Mouse (Mus musculus) stomach, embryonic 14.5 days (tissue): Measurements from ENCODE around the gene B3gnt9. TPM values are rescaled to one million over a fixed set of nuclear protein-coding genes. Genes with fewer than 3 reads are reported as not detected.

Experiments
- ATAC-seq: fragments of 200-750 bp; cut with Nextera tagmentation; 2 replicates; pipeline ENCODE4 v1.8.0; 2017; ENCODE audit warnings: low read depth, moderate TSS enrichment; ENCODE audit not compliant: insufficient number of reproducible peaks, insufficient read depth, low FRiP score
- H3K27ac ChIP-seq: fragments of 300-500 bp; sonication (generic); 2 replicates; pipeline ENCODE4 v1.5.1; 2014; ENCODE audit warnings: mild to moderate bottlenecking, low read length, moderate library complexity, mixed read lengths
- H3K27me3 ChIP-seq: fragments of 300-500 bp; sonication (generic); 2 replicates; pipeline ENCODE4 v1.6.1; 2014; ENCODE audit warnings: low read length, control low read depth, mixed read lengths; ENCODE audit not compliant: control insufficient read depth, insufficient read depth
- H3K36me3 ChIP-seq: fragments of 300-500 bp; sonication (generic); 2 replicates; pipeline ENCODE4 v1.6.1; 2014; ENCODE audit warnings: mild to moderate bottlenecking, control low read depth, low read length, moderate library complexity, mixed read lengths; ENCODE audit not compliant: control insufficient read depth, insufficient read depth
- H3K4me1 ChIP-seq: fragments of 300-500 bp; sonication (generic); 2 replicates; pipeline ENCODE4 v1.6.1; 2014; ENCODE audit warnings: low read length, control low read depth, mixed read lengths; ENCODE audit not compliant: control insufficient read depth, insufficient read depth
- H3K4me2 ChIP-seq: fragments of 300-500 bp; sonication (generic); replicated peaks from 2 replicates; pipeline ENCODE4 v1.6.1; 2014; ENCODE audit warnings: low read depth, low read length, control low read depth
- H3K4me3 ChIP-seq: fragments of 300-500 bp; sonication (generic); 2 replicates; pipeline ENCODE4 v1.5.1; 2014; ENCODE audit warnings: low read depth, low read length, control low read depth
- H3K9ac ChIP-seq: fragments of 300-500 bp; sonication (generic); replicated peaks from 2 replicates; pipeline ENCODE4 v1.6.1; 2014; ENCODE audit warnings: low read depth, mild to moderate bottlenecking, control low read depth, low read length, moderate library complexity, mixed read lengths
- H3K9me3 ChIP-seq: fragments of 300-500 bp; sonication (generic); 2 replicates; pipeline ENCODE4 v1.6.1; 2016; ENCODE audit warnings: low read depth, low read length, control low read depth; ENCODE audit not compliant: control insufficient read depth
- WGBS: fragments of 180-500 bp; shearing (Covaris S2); extraction: QIAGEN DNeasy Blood & Tissue Kit; methylation state at CpG from one replicate; pipeline ENCODE4 v1.1.7; 2014; 5-methylcytosine and 5-hydroxymethylcytosine counted together
- polyA plus RNA-seq: library from polyadenylated mRNA; unstranded; fragments of >200 nt; fragmentation: Nextera tagmentation; extraction: Ambion mirVana; gene quantifications from 2 replicates; pipeline ENCODE4 v1.2.1, GENCODE M21; 2014

B3gnt9 gene
- polyA plus RNA-seq, 1 experiment from 2014 or later: 22.7 TPM

DNA sequence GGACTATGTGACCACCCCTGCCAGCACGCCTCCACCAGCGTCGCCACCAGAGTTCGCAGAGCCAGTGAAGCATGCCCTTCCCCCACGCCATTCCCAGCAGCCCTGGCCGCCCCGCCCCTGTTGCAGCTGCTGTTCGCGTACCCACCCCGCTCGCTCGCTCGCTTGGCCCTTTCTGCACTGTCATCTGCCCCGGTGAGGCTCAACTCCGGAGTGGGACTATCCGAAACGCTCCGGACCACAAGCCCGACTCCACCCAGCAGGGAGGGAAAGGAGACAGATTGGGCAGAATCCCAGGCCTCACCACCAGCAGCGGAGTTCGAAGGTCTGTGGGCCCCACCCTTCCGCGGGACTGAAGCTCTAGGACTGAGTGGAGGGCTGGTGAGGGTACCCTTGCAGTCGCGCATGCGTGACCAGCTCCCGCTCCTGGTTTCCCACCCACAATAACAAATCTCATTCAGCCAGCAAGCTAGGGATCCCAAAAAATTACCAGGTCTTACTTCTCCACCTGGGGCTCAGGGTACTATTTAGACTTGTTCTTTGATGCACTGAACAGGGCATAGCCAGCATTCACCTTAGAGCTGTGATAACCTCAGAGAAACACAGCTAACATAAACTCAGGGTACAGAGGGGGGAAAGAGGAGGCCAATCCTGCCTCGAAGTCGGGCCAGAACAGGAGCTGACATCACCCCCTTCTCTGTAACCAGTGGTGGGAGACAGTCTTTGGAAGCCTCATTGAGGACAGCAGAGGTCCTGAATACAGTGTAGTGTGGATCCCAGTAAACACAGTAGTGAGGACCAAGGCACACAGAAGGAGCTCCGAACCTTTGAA is 21.6 kb upstream of the B3gnt9 start:
- no peaks in the 10 kb centered on the region for H3K36me3 ChIP-seq
- H3K4me3 ChIP-seq: peak overlapping the region; percentile 34
- H3K9me3 ChIP-seq: no peaks in the 10 kb centered on the region
- peak overlapping the region; percentile 63 for H3K4me2 ChIP-seq
- peaks cover 62% of the 10 kb centered on the region for H3K27me3 ChIP-seq
- no peak overlapping the region for H3K27ac ChIP-seq
- WGBS: 2% methylated on average over 30 of the region's 30 CpGs
- peak; percentile 69 for ATAC-seq
- H3K9ac ChIP-seq: peak overlapping the region; percentile 10; the same call in 1 of the 2 replicates
- H3K4me1 ChIP-seq: peaks cover 17% of the 10 kb centered on the region; the same call in 1 of the 2 replicates

DNA sequence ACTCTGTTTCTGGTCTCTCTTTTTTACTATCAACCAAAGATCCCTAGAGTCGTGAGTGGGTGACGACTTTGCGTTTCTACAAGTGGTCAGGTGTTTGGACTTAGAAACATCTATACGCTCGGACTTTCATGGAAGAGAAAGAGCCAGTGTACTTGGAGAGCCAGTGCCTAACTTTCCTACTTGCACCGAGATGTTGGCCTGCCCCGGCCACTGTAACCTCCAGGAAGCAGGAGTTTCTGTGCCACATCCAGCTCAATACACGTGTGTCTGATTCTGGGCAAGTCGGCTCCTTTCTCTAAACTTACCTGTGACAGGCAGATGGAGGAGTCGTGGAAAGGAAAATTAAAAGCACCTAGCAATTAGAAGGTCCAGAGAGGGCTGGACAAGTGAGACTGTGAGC is 20.9 kb upstream of the B3gnt9 start, which contains the start of gene Nol3:
Nol3 (plus strand) TSS at position 301 of the 400 bp plus-strand sequence.
- Histone ChIP-seq H3K4me3 (peak within 1 kb of the TSS; percentile 34), H3K27me3 (peaks cover 67% of the 10 kb centered on the region), H3K4me2 (peak within 1 kb of the TSS; percentile 63), H3K4me1 (peaks cover 17% of the 10 kb centered on the region; the same call in 1 of the 2 replicates), H3K9ac (peak within 1 kb of the TSS; percentile 21; the same call in 1 of the 2 replicates), H3K9me3 (no peaks in the 10 kb centered on the region), H3K27ac (no peak within 1 kb of the TSS), H3K36me3 (no peaks in the 10 kb centered on the region)
- no peak for ATAC-seq
- 8% methylated on average over 10 of the region's 10 CpGs for WGBS

GRCm38 (mm10) chr8:105275387-105275786 is 20.4 kb upstream of the B3gnt9 start:
- 10% methylated on average over 11 of the region's 11 CpGs for WGBS
- H3K27ac ChIP-seq: no peak overlapping the region
- 0 out of 2 replicates have a peak overlapping the region, but pooled peaks have one; percentile 34 for H3K4me3 ChIP-seq
- no peaks in the 10 kb centered on the region for H3K36me3 ChIP-seq
- peaks cover 71% of the 10 kb centered on the region for H3K27me3 ChIP-seq
- no peaks in the 10 kb centered on the region for H3K9me3 ChIP-seq
- 0 out of 2 replicates have a peak overlapping the region, but pooled peaks have one; percentile 21 for H3K9ac ChIP-seq
- peaks cover 17% of the 10 kb centered on the region; the same call in 1 of the 2 replicates for H3K4me1 ChIP-seq
- peak overlapping the region; percentile 63 for H3K4me2 ChIP-seq
- no peak for ATAC-seq

- no peak overlapping the region for H3K27ac ChIP-seq
- no peak overlapping the region for H3K4me3 ChIP-seq
- H3K36me3 ChIP-seq: no peaks in the 10 kb centered on the region
- whole genome bisulfite sequencing: 5% methylated on average over 11 of the region's 11 CpGs
- H3K9me3 ChIP-seq: no peaks in the 10 kb centered on the region
- H3K4me2 ChIP-seq: no peak overlapping the region; the same call in 1 of the 2 replicates
- peaks cover 24% of the 10 kb centered on the region for H3K4me1 ChIP-seq
- no peak overlapping the region for H3K9ac ChIP-seq
- no peak for ATAC-seq
- peaks cover 72% of the 10 kb centered on the region for H3K27me3 ChIP-seq
Observed at GRCm38 (mm10) chr8:105270916-105271186, 15.9 kb upstream of the B3gnt9 start.

DNA sequence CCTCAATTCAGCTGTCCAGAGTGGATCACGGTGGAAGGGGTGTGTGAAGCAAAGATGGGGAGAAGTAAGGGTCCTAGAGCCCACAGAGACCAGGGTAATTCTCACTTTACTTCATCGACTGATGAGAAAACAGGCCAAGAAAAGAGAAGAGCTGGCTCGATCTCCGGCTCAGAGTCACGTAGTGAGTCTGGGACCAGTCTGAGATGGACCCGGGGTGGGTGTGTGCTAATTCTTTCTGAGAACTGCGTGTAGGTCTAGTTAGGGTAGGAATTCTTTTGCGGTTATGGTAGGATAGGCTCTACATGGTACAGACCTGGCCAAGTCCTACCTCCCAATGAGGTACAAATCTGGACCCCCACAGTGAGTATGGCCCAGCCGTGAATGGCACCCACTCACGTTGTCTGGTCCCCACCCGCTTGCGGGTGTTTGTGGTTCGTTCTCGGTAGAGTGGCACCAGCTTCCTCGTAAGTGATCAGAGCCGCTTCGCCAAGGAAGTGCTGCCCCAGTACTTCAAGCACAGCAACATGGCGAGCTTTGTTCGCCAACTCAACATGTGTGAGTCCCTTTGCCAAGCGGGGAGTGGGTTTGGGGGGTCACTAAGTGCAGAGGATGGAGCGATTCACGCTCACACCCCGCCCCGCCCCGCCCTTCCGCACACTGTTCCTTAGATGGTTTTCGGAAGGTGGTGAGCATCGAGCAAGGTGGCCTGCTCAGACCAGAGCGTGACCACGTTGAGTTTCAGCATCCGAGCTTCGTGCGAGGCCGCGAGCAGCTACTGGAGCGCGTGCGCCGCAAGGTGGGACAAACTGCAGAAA is 15.4 kb upstream of the B3gnt9 start:
- peak overlapping the region; percentile 40 for H3K4me3 ChIP-seq
- H3K36me3 ChIP-seq: no peaks in the 10 kb centered on the region
- 6% methylated on average over 39 of the region's 39 CpGs for WGBS
- H3K4me2 ChIP-seq: peak overlapping the region; percentile 76
- no peak for ATAC-seq
- no peaks in the 10 kb centered on the region for H3K9me3 ChIP-seq
- no peak overlapping the region for H3K27ac ChIP-seq
- peaks cover 19% of the 10 kb centered on the region for H3K4me1 ChIP-seq
- H3K9ac ChIP-seq: no peak overlapping the region
- H3K27me3 ChIP-seq: peaks cover 71% of the 10 kb centered on the region

GRCm38 (mm10) chr8:105269461-105269947 is 14.6 kb upstream of the B3gnt9 start, which contains the start of gene Hsf4:
Gene Hsf4, plus strand, starts transcription at chr8:105269801.
- H3K9ac ChIP-seq: peak within 1 kb of the TSS; percentile 15
- H3K9me3 ChIP-seq: no peaks in the 10 kb centered on the region
- H3K4me3 ChIP-seq: peak within 1 kb of the TSS; percentile 40
- peaks cover 21% of the 10 kb centered on the region for H3K4me1 ChIP-seq
- 1% methylated on average over 42 of the region's 42 CpGs for WGBS
- no peak within 1 kb of the TSS for H3K27ac ChIP-seq
- peaks cover 63% of the 10 kb centered on the region for H3K27me3 ChIP-seq
- peak; percentile 30; the same call in 1 of the 2 replicates for ATAC-seq
- no peaks in the 10 kb centered on the region for H3K36me3 ChIP-seq
- peak within 1 kb of the TSS; percentile 76 for H3K4me2 ChIP-seq

DNA sequence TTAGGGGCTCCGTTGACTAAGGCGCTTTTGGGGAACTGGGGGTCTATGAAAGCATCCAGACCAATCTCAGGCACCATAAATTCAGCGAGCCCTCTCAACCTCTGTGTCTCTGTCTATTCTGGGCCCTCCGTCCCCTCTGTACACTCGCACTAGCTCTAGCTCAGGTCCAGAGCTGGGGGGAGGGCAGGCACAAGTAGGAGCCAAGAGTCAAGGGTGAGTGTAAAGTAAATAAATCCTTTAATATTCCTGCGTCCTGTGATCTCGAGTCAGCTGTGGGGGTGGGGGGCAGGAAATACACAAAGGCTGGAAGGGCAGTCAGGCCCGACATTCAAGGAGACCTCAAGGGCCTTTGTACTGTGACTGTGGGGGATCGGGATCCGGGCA is 14.1 kb upstream of the B3gnt9 start:
- H3K36me3 ChIP-seq: no peaks in the 10 kb centered on the region
- H3K4me3 ChIP-seq: peak overlapping the region; percentile 40
- H3K27me3 ChIP-seq: peaks cover 59% of the 10 kb centered on the region
- no peak overlapping the region for H3K27ac ChIP-seq
- H3K4me2 ChIP-seq: peak overlapping the region; percentile 76
- ATAC-seq: no peak
- H3K4me1 ChIP-seq: peaks cover 21% of the 10 kb centered on the region
- H3K9me3 ChIP-seq: no peaks in the 10 kb centered on the region
- H3K9ac ChIP-seq: 0 out of 2 replicates have a peak overlapping the region, but pooled peaks have one; percentile 15
- WGBS: 2% methylated on average over 10 of the region's 10 CpGs
